Mouse (Mus musculus) thymus, adult 2 months (tissue): Measurements from ENCODE around the gene Gm47996.

ENCODE experiments used
- CTCF ChIP-seq: fragments of 200-500 bp; IDR thresholded peaks from 2 replicates; pipeline ENCODE4 v1.5.1; 2012; ENCODE audit warnings: mild to moderate bottlenecking, control low read depth, low read length, moderate library complexity, borderline replicate concordance; ENCODE audit not compliant: control insufficient read depth, poor library complexity, insufficient read depth; ENCODE audit errors: extremely low read depth
- POLR2A ChIP-seq: fragments of 200-500 bp; IDR thresholded peaks from 2 replicates; pipeline ENCODE4 v1.6.1; 2012; ENCODE audit warnings: mild to moderate bottlenecking, low read length, control low read depth, moderate library complexity; ENCODE audit not compliant: control insufficient read depth, poor library complexity, insufficient read depth; ENCODE audit errors: extremely low read depth

GRCm38 (mm10) chr1:151227506-151227905 lies 17.6 kb downstream of the Gm47996 start:
- TF ChIP-seq POLR2A, result no peak
- TF ChIP-seq CTCF, result no peak
